Mouse (Mus musculus) adrenal gland, postnatal 10 days (tissue): ENCODE data around the gene Tspan12. TPM values are rescaled to one million over a fixed set of nuclear protein-coding genes. Genes with fewer than 3 reads are reported as not detected.

Experiments
- DNase-seq: peaks from one replicate; pipeline ENCODE4 v3.0.0; 2021; ENCODE audit warnings: mixed read lengths
- total RNA-seq, 2 experiments: library from RNA; stranded (reverse); gene quantifications; 2 replicates each; pipeline ENCODE4 v1.2.3; 2021

The Tspan12 gene
- total RNA-seq, 2 experiments from 2014 or later: 187 to 219 TPM

- DNase-seq: no peak
These were observed 82.9 kb downstream of the Tspan12 start for GRCm38 (mm10) chr6:21769447-21769809.

- DNase-seq: peak; percentile 51
These were observed 83.4 kb downstream of the Tspan12 start for GRCm38 (mm10) chr6:21768745-21769446.

GRCm38 (mm10) chr6:21767787-21768221, 84.5 kb downstream of the Tspan12 start:
- DNase-seq: no peak

GRCm38 (mm10) chr6:21747536-21747935, 104.8 kb downstream of the Tspan12 start:
- DNase-seq: no peak

- DNase-seq: no peak
These were observed 107.6 kb downstream of the Tspan12 start for GRCm38 (mm10) chr6:21744615-21745266.

GRCm38 (mm10) chr6:21740606-21741005, 111.7 kb downstream of the Tspan12 start:
- no peak for DNase-seq

- DNase-seq: no peak
These were observed 130.1 kb downstream of the Tspan12 start for GRCm38 (mm10) chr6:21722238-21722637.

Other genes starting within 250 kb of the Tspan12 start
- gene Ing3, start 97.1 kb upstream of the Tspan12 start, total RNA-seq: 10 to 100 TPM; 26.1 to 27.6 TPM
- 10 to 100 TPM; 25.6 to 27.2 TPM for gene Cped1, start 133.4 kb upstream of the Tspan12 start, total RNA-seq